Mouse (Mus musculus) thymus, postnatal 14 days (tissue): ENCODE data around the gene Nr5a1.

Experiments
- DNase-seq: peaks from one replicate; pipeline ENCODE4 v3.0.0; 2021

Nr5a1 gene

GRCm38 (mm10) chr2:38700177-38700576 is 14.2 kb downstream of the Nr5a1 start:
- DNase-seq: no peak

GRCm38 (mm10) chr2:38698623-38699022 is 15.7 kb downstream of the Nr5a1 start:
- DNase-seq: no peak

GRCm38 (mm10) chr2:38697128-38698120 is 16.9 kb downstream of the Nr5a1 start:
- no peak for DNase-seq

- no peak for DNase-seq
Observed at GRCm38 (mm10) chr2:38695770-38696169, 18.6 kb downstream of the Nr5a1 start.

GRCm38 (mm10) chr2:38691542-38691941 is 22.8 kb downstream of the Nr5a1 start:
- peak; percentile 56 for DNase-seq

- DNase-seq: no peak
Observed at GRCm38 (mm10) chr2:38689881-38690280, 24.5 kb downstream of the Nr5a1 start.

GRCm38 (mm10) chr2:38688791-38689520 is 25.4 kb downstream of the Nr5a1 start:
- peak; percentile 70 for DNase-seq

GRCm38 (mm10) chr2:38685746-38686145 is 28.6 kb downstream of the Nr5a1 start:
- no peak for DNase-seq

GRCm38 (mm10) chr2:38683083-38683482 is 31.3 kb downstream of the Nr5a1 start:
- no peak for DNase-seq

- no peak for DNase-seq
Observed at GRCm38 (mm10) chr2:38682209-38682608, 32.1 kb downstream of the Nr5a1 start.

GRCm38 (mm10) chr2:38678947-38679346 is 35.4 kb downstream of the Nr5a1 start:
- DNase-seq: no peak

GRCm38 (mm10) chr2:38675366-38675969 is 38.9 kb downstream of the Nr5a1 start:
- no peak for DNase-seq

- no peak for DNase-seq
Observed at GRCm38 (mm10) chr2:38672496-38672895, 41.8 kb downstream of the Nr5a1 start.

GRCm38 (mm10) chr2:38668802-38669580 is 45.4 kb downstream of the Nr5a1 start:
- peak; percentile 27 for DNase-seq

- peak; percentile 40 for DNase-seq
Observed at GRCm38 (mm10) chr2:38661398-38661797, 52.9 kb downstream of the Nr5a1 start.

GRCm38 (mm10) chr2:38658338-38658836 is 56.0 kb downstream of the Nr5a1 start:
- peak; percentile 66 for DNase-seq

- DNase-seq: no peak
Observed at GRCm38 (mm10) chr2:38653694-38654093, 60.6 kb downstream of the Nr5a1 start.

GRCm38 (mm10) chr2:38653293-38653619 is 61.1 kb downstream of the Nr5a1 start:
- DNase-seq: no peak

- DNase-seq: no peak
Observed at GRCm38 (mm10) chr2:38652565-38653292, 61.6 kb downstream of the Nr5a1 start.

GRCm38 (mm10) chr2:38652098-38652497 is 62.2 kb downstream of the Nr5a1 start:
- DNase-seq: no peak

GRCm38 (mm10) chr2:38650340-38650739 is 64.0 kb downstream of the Nr5a1 start:
- no peak for DNase-seq

- no peak for DNase-seq
Observed at GRCm38 (mm10) chr2:38647661-38648060, 66.7 kb downstream of the Nr5a1 start.
